Mouse (Mus musculus) ES-E14 (cell line): Measurements from ENCODE around the gene Atp1a1. TPM values are rescaled to one million over a fixed set of nuclear protein-coding genes. Genes with fewer than 3 reads are reported as not detected.
A peak's percentile ranks its signal among the peaks of the same experiment; 100 is the strongest.

Experiments
- DNase-seq: peaks from one replicate; pipeline ENCODE4 v3.0.0-alpha.2; 2013; ENCODE audit warnings: low read depth, low spot score
- H3K27ac ChIP-seq: 2 replicates; pipeline ENCODE4 v1.5.1; 2012; ENCODE audit warnings: low read depth, mild to moderate bottlenecking, low read length, moderate library complexity, mixed read lengths; ENCODE audit not compliant: poor library complexity, insufficient read depth, severe bottlenecking
- H3K36me3 ChIP-seq: 2 replicates; pipeline ENCODE4 v1.6.1; 2012; ENCODE audit warnings: mild to moderate bottlenecking, low read length, moderate library complexity, mixed read lengths; ENCODE audit not compliant: control insufficient read depth, poor library complexity, insufficient read depth, severe bottlenecking
- H3K4me1 ChIP-seq, 2 experiments: fragments of 150-350 bp in 1 of 2; sonication (generic) in 1 of 2; 2 replicates each; pipeline ENCODE4 v1.6.1; 2012; ENCODE audit warnings: low read length in 2 of 2, mild to moderate bottlenecking in 1 of 2, mixed read lengths in 1 of 2; ENCODE audit not compliant: control insufficient read depth in 2 of 2, insufficient read depth in 2 of 2, poor library complexity in 1 of 2
- H3K4me3 ChIP-seq, 2 experiments: fragments of 150-350 bp in 1 of 2; sonication (generic) in 1 of 2; 2 replicates each; pipeline ENCODE4 v1.5.1; 2012; ENCODE audit warnings: low read length in 2 of 2, low read depth in 1 of 2, mild to moderate bottlenecking in 1 of 2, mixed read lengths in 1 of 2; ENCODE audit not compliant: insufficient read depth in 1 of 2, poor library complexity in 1 of 2, severe bottlenecking in 1 of 2
- H3K9ac ChIP-seq: 2 replicates; pipeline ENCODE4 v1.6.1; 2012; ENCODE audit warnings: low read depth, mild to moderate bottlenecking, low read length, mixed read lengths; ENCODE audit not compliant: poor library complexity, insufficient read depth, severe bottlenecking
- H3K9me3 ChIP-seq: fragments of 150-350 bp; sonication (generic); 2 replicates; pipeline ENCODE4 v1.6.1; 2012; ENCODE audit warnings: low read depth, mild to moderate bottlenecking, low read length; ENCODE audit not compliant: control insufficient read depth, insufficient read depth
- CHD2 ChIP-seq: IDR thresholded peaks from 2 replicates; pipeline ENCODE4 v1.6.1; 2014; ENCODE audit warnings: mild to moderate bottlenecking, low read depth, low read length, inconsistent platforms
- HCFC1 ChIP-seq: IDR thresholded peaks from 2 replicates; pipeline ENCODE4 v1.6.1; 2012; ENCODE audit warnings: low read length, inconsistent platforms, borderline replicate concordance; ENCODE audit not compliant: insufficient read depth
- MAFK ChIP-seq: IDR thresholded peaks from 2 replicates; pipeline ENCODE4 v1.6.1; 2014; ENCODE audit warnings: mild to moderate bottlenecking, low read depth, low read length, inconsistent platforms; ENCODE audit not compliant: insufficient read depth
- ZC3H11A ChIP-seq: IDR thresholded peaks from 2 replicates; pipeline ENCODE4 v1.6.1; 2012; ENCODE audit warnings: low read depth, mild to moderate bottlenecking, inconsistent platforms, low read length, borderline replicate concordance
- ZNF384 ChIP-seq: IDR thresholded peaks from 2 replicates; pipeline ENCODE4 v1.6.1; 2012; ENCODE audit warnings: low read depth, low read length, inconsistent platforms
- in situ Hi-C, 2 experiments: fragments of 600-800 bp; cut with MboI; formaldehyde crosslinking; loops; one replicate each; pipeline ENCODE4 v1.15.1; 2025; ENCODE audit warnings: low sequenced_read_pairs in 2 of 2, inconsistent platforms in 1 of 2; ENCODE audit not compliant: unreplicated experiment in 2 of 2
- total RNA-seq: library from RNA; depleted of rRNA; stranded (reverse); fragments of 300-350 nt; gene quantifications from 2 replicates; pipeline ENCODE4 v1.2.3, GENCODE M21; 2012

Gene Atp1a1
- total RNA-seq, 1 experiment: 485 TPM

GRCm38 (mm10) chr3:101603661-101604549 is 579 bp downstream of the Atp1a1 start:
- H3K36me3 ChIP-seq: no peaks in the 10 kb centered on the region
- H3K4me1 ChIP-seq: peaks cover 7 to 14% of the 10 kb centered on the region in 2 experiments
- H3K9ac ChIP-seq: peak overlapping the region; percentile 88
- H3K9me3 ChIP-seq: no peaks in the 10 kb centered on the region
- TF ChIP-seq MAFK (no peak), ZC3H11A (no peak), HCFC1 (no peak), CHD2 (no peak), ZNF384 (no peak)
- peak; percentile 54 for DNase-seq
- in situ Hi-C loops: no loop called here
- H3K4me3 ChIP-seq: peak overlapping the region; percentile 84 to 85
- peak overlapping the region; percentile 49 for H3K27ac ChIP-seq

DNA sequence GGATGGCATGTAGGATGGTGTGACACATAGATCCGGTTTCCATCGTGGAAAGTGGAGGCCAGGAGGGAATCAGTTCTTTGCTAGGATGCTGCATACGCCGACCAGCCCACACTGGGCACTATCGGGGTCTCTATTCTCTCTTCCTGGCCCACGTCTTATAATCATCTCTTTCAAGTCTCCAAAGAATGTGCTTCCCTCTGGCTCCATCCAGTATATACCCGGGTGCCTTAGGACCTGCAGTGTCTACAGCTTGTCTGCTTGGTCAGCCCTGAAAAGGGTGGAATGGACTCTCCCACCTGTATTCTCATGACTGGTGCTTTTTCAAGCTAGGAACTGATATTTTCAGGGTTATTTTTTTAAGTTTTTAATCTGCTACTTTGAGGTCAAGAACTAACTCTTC is 1.3 kb downstream of the Atp1a1 start:
- no peak for DNase-seq
- no peak for TF ChIP-seq MAFK
- TF ChIP-seq ZC3H11A: no peak
- no peak for TF ChIP-seq CHD2
- TF ChIP-seq HCFC1: no peak
- TF ChIP-seq ZNF384: no peak
- Histone ChIP-seq H3K36me3 (no peaks in the 10 kb centered on the region), H3K27ac (no peak overlapping the region), H3K9ac (peak overlapping the region; percentile 88; the same call in 1 of the 2 replicates), H3K4me3 (peak overlapping the region; percentile 84 to 85), H3K4me1 (peaks cover 7 to 18% of the 10 kb centered on the region in 2 experiments), H3K9me3 (no peaks in the 10 kb centered on the region)
- in situ Hi-C loops: no loop called here

DNA sequence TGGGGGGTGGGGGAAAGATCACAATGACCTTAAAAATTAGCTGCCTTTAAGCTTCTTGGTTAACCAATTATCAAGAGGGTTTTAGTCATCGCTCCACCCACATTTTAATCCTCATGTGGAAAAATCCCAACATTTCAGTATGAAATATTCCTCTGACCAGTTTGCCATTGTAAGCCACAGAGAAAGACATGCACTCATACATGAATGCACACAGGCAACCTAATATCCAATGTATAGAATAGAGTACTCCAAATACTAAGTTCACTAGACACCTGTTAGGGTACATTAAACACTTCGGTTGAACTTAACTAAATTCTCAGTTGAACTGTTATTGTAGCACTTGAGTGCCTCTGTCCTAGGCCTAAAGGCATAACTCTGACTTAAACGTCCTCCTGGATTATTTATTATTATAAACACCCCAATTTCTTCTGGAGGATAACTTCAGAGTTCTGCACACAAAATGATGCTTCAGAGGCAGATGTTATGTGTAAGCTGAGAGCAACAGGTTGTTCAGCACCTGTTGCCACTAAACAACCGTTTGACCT is 1.9 kb downstream of the Atp1a1 start:
- DNase-seq: no peak
- no peak overlapping the region for H3K27ac ChIP-seq
- no peaks in the 10 kb centered on the region for H3K9me3 ChIP-seq
- H3K4me1 ChIP-seq: peaks cover 9 to 23% of the 10 kb centered on the region in 2 experiments
- no peak overlapping the region for H3K9ac ChIP-seq
- peak overlapping the region in 1 of 2 experiments; percentile 84; a peak in 1 of 4 replicates for H3K4me3 ChIP-seq
- no peaks in the 10 kb centered on the region for H3K36me3 ChIP-seq
- no peak for TF ChIP-seq ZC3H11A
- TF ChIP-seq ZNF384: no peak
- in situ Hi-C loops: no loop called here

DNA sequence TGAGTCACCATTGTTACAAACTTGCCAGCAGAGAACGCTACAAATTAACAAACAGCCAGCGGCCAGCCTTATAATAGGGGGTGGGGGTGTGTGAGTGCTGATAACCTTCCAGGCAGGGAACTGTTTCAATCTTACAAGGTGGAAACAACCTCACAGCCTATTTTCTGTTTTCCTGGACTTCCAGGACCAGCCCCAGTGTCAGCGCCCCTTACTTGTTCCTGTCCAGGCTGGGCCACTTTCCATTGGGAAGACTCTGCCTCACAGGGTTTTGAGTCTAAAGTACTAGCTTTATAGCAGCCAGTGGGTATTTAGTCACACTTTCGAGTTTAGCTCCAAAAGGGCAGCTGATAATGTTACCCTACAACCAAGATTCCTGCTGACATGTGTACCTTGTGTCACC is 2.8 kb downstream of the Atp1a1 start:
- Histone ChIP-seq H3K27ac (no peak overlapping the region; the same call in 1 of the 2 replicates), H3K36me3 (no peaks in the 10 kb centered on the region; the same call in 1 of the 2 replicates), H3K4me3 (no peak overlapping the region), H3K4me1 (peaks cover 16 to 28% of the 10 kb centered on the region in 2 experiments), H3K9ac (0 out of 2 replicates have a peak overlapping the region, but pooled peaks have one; percentile 23), H3K9me3 (no peaks in the 10 kb centered on the region)
- in situ Hi-C loops: no loop called here
- DNase-seq: no peak
- TF ChIP-seq CHD2: no peak
- TF ChIP-seq ZC3H11A: no peak
- no peak for TF ChIP-seq ZNF384
- TF ChIP-seq HCFC1: no peak
- TF ChIP-seq MAFK: no peak
